ENCODE assay signal across 17 mouse cellular contexts in the genomic region with DNA sequence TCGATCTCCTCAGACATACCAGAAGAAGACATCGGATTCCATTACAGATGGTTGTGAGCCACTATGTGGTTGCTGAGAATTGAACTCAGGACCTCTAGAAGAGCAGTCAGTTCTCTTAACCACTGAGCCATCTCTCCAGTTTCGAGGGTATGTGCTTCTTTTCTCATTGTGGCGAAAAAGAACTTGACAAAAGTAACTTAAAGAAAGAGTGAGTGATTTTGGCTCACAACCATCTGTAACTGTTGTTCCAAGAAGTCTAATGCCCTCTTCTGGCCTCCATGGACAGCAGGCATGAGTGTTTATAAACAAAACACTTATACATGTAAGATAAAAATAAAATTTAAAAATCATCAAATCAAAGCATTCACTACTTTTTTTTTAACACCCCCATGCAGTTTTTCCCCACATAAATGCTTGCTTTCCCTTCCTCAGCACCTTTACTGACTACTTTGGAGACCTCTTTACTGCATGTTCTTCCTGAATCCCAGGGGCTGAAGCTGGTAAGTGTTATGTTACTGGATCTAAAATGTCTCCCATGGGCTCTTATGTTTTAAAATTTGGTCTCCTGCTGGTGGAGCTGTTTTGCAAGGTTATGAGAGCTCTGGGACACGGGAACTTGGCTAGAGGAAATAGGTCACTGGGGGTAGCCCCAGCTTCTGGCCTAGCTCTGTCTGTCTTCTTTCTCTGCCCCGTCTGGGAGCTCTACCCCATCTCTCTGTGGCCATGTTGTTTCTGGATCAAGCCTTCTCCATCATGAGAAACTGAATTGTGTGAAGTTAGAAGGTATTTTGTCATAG.
DNase-seq lines count a peak whose midpoint lies in the region; ATAC-seq and TF ChIP-seq lines count a peak whose summit lies in the region.
"Had no signal": no experiment of that assay in that cellular context is flagged by ENCODE, and none has a peak within 500 bp of the region (broad histone marks: within the 10 kb centered on the region; RNA-seq: fewer than 3 reads in every experiment).

No protein-coding gene starts in this region.

- intact Hi-C loops in left cerebral cortex, adult 2 months (cut with DNase I), result no loop called here

- TF ChIP-seq CTCF in kidney, adult 2 months (conservative IDR thresholded peaks at IDR 0.05; ENCODE audit: insufficient read depth, insufficient read length, low read depth, low read length), result no peak
- TF ChIP-seq CTCF in left cerebral cortex, adult 2 months (IDR thresholded peaks at IDR 0.05), result no peak; the same call in none of the 2 replicates

- no peaks in the 10 kb centered on the region for H3K27me3 ChIP-seq in kidney, adult 2 months (replicated peaks; ENCODE audit: control insufficient read depth, insufficient read depth, low read length)
- H3K27me3 ChIP-seq in kidney, embryonic 16.5 days (ENCODE audit: insufficient read depth, low read length), result no peaks in the 10 kb centered on the region
- H3K27me3 ChIP-seq in neural tube, embryonic 15.5 days (replicated peaks), result no peaks in the 10 kb centered on the region
- H3K27me3 ChIP-seq in midbrain, embryonic 13.5 days, result no peaks in the 10 kb centered on the region
- H3K27me3 ChIP-seq: forebrain, embryonic 12.5 days; heart, embryonic 15.5 days; liver, embryonic 15.5 days had no signal

- H3K27ac ChIP-seq in kidney, adult 2 months (ENCODE audit: insufficient read depth, low read depth, low read length), result no peak overlapping the region
- no peak overlapping the region for H3K27ac ChIP-seq in kidney, embryonic 16.5 days (ENCODE audit: low read length)
- no peak overlapping the region for H3K27ac ChIP-seq in neural tube, embryonic 15.5 days (replicated peaks)
- no peak overlapping the region for H3K27ac ChIP-seq in left cerebral cortex, adult 2 months
- H3K27ac ChIP-seq in midbrain, embryonic 13.5 days, result no peak overlapping the region
- H3K27ac ChIP-seq: forebrain, embryonic 12.5 days; heart, embryonic 15.5 days; liver, embryonic 15.5 days; midbrain, embryonic 10.5 days had no signal

- WGBS in kidney, adult 2 months, result 85% methylated on average over 6 of the region's 6 CpGs
- 82% methylated on average over 6 of the region's 6 CpGs for WGBS in kidney, embryonic 16.5 days
- WGBS in neural tube, embryonic 15.5 days, result 84% methylated on average over 6 of the region's 6 CpGs
- 80% methylated on average over 6 of the region's 6 CpGs for WGBS in midbrain, embryonic 13.5 days

- no peak overlapping the region for H3K9ac ChIP-seq in kidney, embryonic 16.5 days (replicated peaks; ENCODE audit: low read length)
- H3K9ac ChIP-seq in neural tube, embryonic 15.5 days (replicated peaks), result no peak overlapping the region
- H3K9ac ChIP-seq in midbrain, embryonic 13.5 days (replicated peaks), result no peak overlapping the region
- H3K9ac ChIP-seq: forebrain, embryonic 12.5 days; heart, embryonic 15.5 days; liver, embryonic 15.5 days had no signal

- peak; percentile 37 for DNase-seq in adrenal gland, postnatal 10 days
- DNase-seq in adrenal gland, adult 2 months, result no peak
- peak; percentile 17 for DNase-seq in kidney, adult 2 months
- peak; percentile 12 for DNase-seq in neural tube, embryonic 10.5 days (ENCODE audit: extremely low spot score, low spot score)
- no peak for DNase-seq in left cerebral cortex, adult 2 months (ENCODE audit: extremely low spot score in 1 of 2, low spot score in 2 of 2)
- DNase-seq: kidney, postnatal 10 days; layer of hippocampus, postnatal 36 days; thymus, adult 18-20 months had no signal

- no peaks in the 10 kb centered on the region for H3K4me1 ChIP-seq in kidney, adult 2 months (ENCODE audit: control insufficient read depth, insufficient read depth, low read length)
- no peaks in the 10 kb centered on the region for H3K4me1 ChIP-seq in kidney, embryonic 16.5 days (ENCODE audit: insufficient read depth, low read length)
- H3K4me1 ChIP-seq in neural tube, embryonic 15.5 days, result no peaks in the 10 kb centered on the region
- H3K4me1 ChIP-seq in midbrain, embryonic 13.5 days (replicated peaks), result no peaks in the 10 kb centered on the region
- H3K4me1 ChIP-seq: forebrain, embryonic 12.5 days; heart, embryonic 15.5 days; liver, embryonic 15.5 days; midbrain, embryonic 10.5 days had no signal

- no peaks in the 10 kb centered on the region for H3K36me3 ChIP-seq in kidney, adult 2 months (ENCODE audit: control insufficient read depth, insufficient read depth, low read length)
- no peaks in the 10 kb centered on the region for H3K36me3 ChIP-seq in kidney, embryonic 16.5 days (ENCODE audit: insufficient read depth, low read length)
- H3K36me3 ChIP-seq in neural tube, embryonic 15.5 days, result no peaks in the 10 kb centered on the region
- H3K36me3 ChIP-seq in midbrain, embryonic 13.5 days, result no peaks in the 10 kb centered on the region
- H3K36me3 ChIP-seq: forebrain, embryonic 12.5 days; G1E; heart, embryonic 15.5 days; liver, embryonic 15.5 days; midbrain, embryonic 10.5 days had no signal

- no peak for TF ChIP-seq POLR2A in kidney, adult 2 months (IDR thresholded peaks at IDR 0.05; ENCODE audit: low read depth, low read length)

- no peak overlapping the region for H3K4me3 ChIP-seq in kidney, adult 2 months (ENCODE audit: insufficient read depth, low read depth, low read length)
- no peak overlapping the region for H3K4me3 ChIP-seq in kidney, embryonic 16.5 days (ENCODE audit: low read length)
- no peak overlapping the region for H3K4me3 ChIP-seq in neural tube, embryonic 15.5 days (replicated peaks)
- H3K4me3 ChIP-seq in left cerebral cortex, adult 2 months, result no peak overlapping the region
- no peak overlapping the region for H3K4me3 ChIP-seq in midbrain, embryonic 13.5 days (replicated peaks)
- H3K4me3 ChIP-seq: forebrain, embryonic 12.5 days; heart, embryonic 15.5 days; liver, embryonic 15.5 days; midbrain, embryonic 10.5 days had no signal

- no peak overlapping the region for H3K4me2 ChIP-seq in kidney, embryonic 16.5 days (replicated peaks; ENCODE audit: low read depth, low read length)
- no peak overlapping the region for H3K4me2 ChIP-seq in neural tube, embryonic 15.5 days
- H3K4me2 ChIP-seq in midbrain, embryonic 13.5 days (replicated peaks), result no peak overlapping the region
- H3K4me2 ChIP-seq: forebrain, embryonic 12.5 days; heart, embryonic 15.5 days; liver, embryonic 15.5 days had no signal

- no peaks in the 10 kb centered on the region for H3K9me3 ChIP-seq in kidney, embryonic 16.5 days (ENCODE audit: low read length)
- H3K9me3 ChIP-seq in neural tube, embryonic 15.5 days (replicated peaks), result no peaks in the 10 kb centered on the region
- no peaks in the 10 kb centered on the region for H3K9me3 ChIP-seq in midbrain, embryonic 13.5 days
- H3K9me3 ChIP-seq: forebrain, embryonic 12.5 days; heart, embryonic 15.5 days; liver, embryonic 15.5 days; midbrain, embryonic 10.5 days had no signal

- no peak for ATAC-seq in kidney, embryonic 16.5 days (ENCODE audit: low FRiP score, low TSS enrichment)
- ATAC-seq in neural tube, embryonic 15.5 days (ENCODE audit: low FRiP score), result no peak
- ATAC-seq in midbrain, embryonic 13.5 days, result no peak
- ATAC-seq: hindbrain, embryonic 16.5 days had no signal

Comparison
In these comparisons a context has a peak if more than half of its experiments do, and no peak if none do; other contexts are left out.
1. DNase-seq: peak in adrenal gland, postnatal 10 days (single experiment), kidney, adult 2 months (single experiment) and neural tube, embryonic 10.5 days (single experiment); none in adrenal gland, adult 2 months (single experiment) and left cerebral cortex, adult 2 months (0 of 2).